Mouse (Mus musculus): ENCODE measurements around the gene Atg4d. TPM values are rescaled to one million over a fixed set of nuclear protein-coding genes. Genes with fewer than 3 reads are reported as not detected.

Atg4d gene
- total and polyA plus RNA-seq, 2 experiments: 22.3 to 42.2 TPM

GRCm38 (mm10) chr9:21313394-21313793, 48.3 kb downstream of the Atg4d start:
- H3K9ac ChIP-seq (ENCODE audit: low read depth, low read length): no peak overlapping the region
- 10% methylated on average over 11 of the region's 11 CpGs for WGBS

GRCm38 (mm10) chr9:21314367-21315140, 49.5 kb downstream of the Atg4d start:
- TF ChIP-seq POLR2A (IDR thresholded peaks at IDR 0.05; ENCODE audit: extremely low read depth, insufficient read depth, low read length): no peak
- no peak for TF ChIP-seq CTCF (IDR thresholded peaks at IDR 0.05; ENCODE audit: low read depth, low read length)
- H3K9ac ChIP-seq (ENCODE audit: low read depth, low read length): no peak overlapping the region
- no peak overlapping the region for H3K4me3 ChIP-seq (ENCODE audit: insufficient read depth, low read depth, low read length)
- DNase-seq (ENCODE audit: extremely low read depth, low read depth, low spot score): no peak
- no peaks in the 10 kb centered on the region for H3K4me1 ChIP-seq (ENCODE audit: control insufficient read depth, insufficient read depth, low read length)
- 95% methylated on average over 9 of the region's 9 CpGs for WGBS
- H3K27me3 ChIP-seq (ENCODE audit: control insufficient read depth, insufficient read depth, low read length): peaks cover 6% of the 10 kb centered on the region
- H3K27ac ChIP-seq (replicated peaks; ENCODE audit: insufficient read depth, low read depth, low read length): no peak overlapping the region
- H3K36me3 ChIP-seq (ENCODE audit: control insufficient read depth, insufficient read depth, low read length): no peaks in the 10 kb centered on the region
- H3K79me2 ChIP-seq (ENCODE audit: control insufficient read depth, insufficient read depth, low read length): no peaks in the 10 kb centered on the region

More at GRCm38 (mm10) chr9:21313394-21313793, 48.3 kb downstream of the Atg4d start:
- H3K4me1 ChIP-seq (ENCODE audit: control insufficient read depth, insufficient read depth, low read length): no peaks in the 10 kb centered on the region
- DNase-seq (ENCODE audit: extremely low read depth, low read depth, low spot score): peak; percentile 56
- peaks cover 6% of the 10 kb centered on the region for H3K27me3 ChIP-seq (ENCODE audit: control insufficient read depth, insufficient read depth, low read length)
- TF ChIP-seq CTCF (IDR thresholded peaks at IDR 0.05; ENCODE audit: low read depth, low read length) (peak; percentile 95), POLR2A (IDR thresholded peaks at IDR 0.05; ENCODE audit: extremely low read depth, insufficient read depth, low read length) (no peak)
- H3K36me3 ChIP-seq (ENCODE audit: control insufficient read depth, insufficient read depth, low read length): no peaks in the 10 kb centered on the region
- H3K79me2 ChIP-seq (ENCODE audit: control insufficient read depth, insufficient read depth, low read length): no peaks in the 10 kb centered on the region
- H3K27ac ChIP-seq (replicated peaks; ENCODE audit: insufficient read depth, low read depth, low read length): no peak overlapping the region
- H3K4me3 ChIP-seq (ENCODE audit: insufficient read depth, low read depth, low read length): no peak overlapping the region

- no peak overlapping the region for H3K4me3 ChIP-seq (ENCODE audit: insufficient read depth, low read depth, low read length)
- DNase-seq (ENCODE audit: extremely low read depth, low read depth, low spot score): no peak
- peaks cover 6% of the 10 kb centered on the region for H3K27me3 ChIP-seq (ENCODE audit: control insufficient read depth, insufficient read depth, low read length)
- H3K79me2 ChIP-seq (ENCODE audit: control insufficient read depth, insufficient read depth, low read length): no peaks in the 10 kb centered on the region
- TF ChIP-seq CTCF (IDR thresholded peaks at IDR 0.05; ENCODE audit: low read depth, low read length) (no peak), POLR2A (IDR thresholded peaks at IDR 0.05; ENCODE audit: extremely low read depth, insufficient read depth, low read length) (no peak)
- WGBS: 71% methylated on average over 5 of the region's 5 CpGs
- no peak overlapping the region for H3K27ac ChIP-seq (replicated peaks; ENCODE audit: insufficient read depth, low read depth, low read length)
- no peaks in the 10 kb centered on the region for H3K36me3 ChIP-seq (ENCODE audit: control insufficient read depth, insufficient read depth, low read length)
- peaks cover 2% of the 10 kb centered on the region; the same call in 1 of the 2 replicates for H3K4me1 ChIP-seq (ENCODE audit: control insufficient read depth, insufficient read depth, low read length)
- H3K9ac ChIP-seq (ENCODE audit: low read depth, low read length): no peak overlapping the region
Observed at GRCm38 (mm10) chr9:21315421-21315820, 50.3 kb downstream of the Atg4d start.

- Histone ChIP-seq H3K36me3 (ENCODE audit: control insufficient read depth, insufficient read depth, low read length) (no peaks in the 10 kb centered on the region), H3K9ac (ENCODE audit: low read depth, low read length) (no peak overlapping the region), H3K79me2 (ENCODE audit: control insufficient read depth, insufficient read depth, low read length) (no peaks in the 10 kb centered on the region), H3K27ac (replicated peaks; ENCODE audit: insufficient read depth, low read depth, low read length) (no peak overlapping the region), H3K4me1 (ENCODE audit: control insufficient read depth, insufficient read depth, low read length) (peaks cover 2% of the 10 kb centered on the region; the same call in 1 of the 2 replicates), H3K27me3 (ENCODE audit: control insufficient read depth, insufficient read depth, low read length) (peaks cover 6% of the 10 kb centered on the region), H3K4me3 (ENCODE audit: insufficient read depth, low read depth, low read length) (no peak overlapping the region)
- DNase-seq (ENCODE audit: extremely low read depth, low read depth, low spot score): no peak
- WGBS: 77% methylated on average over 7 of the region's 7 CpGs
- TF ChIP-seq CTCF (IDR thresholded peaks at IDR 0.05; ENCODE audit: low read depth, low read length): no peak
- no peak for TF ChIP-seq POLR2A (IDR thresholded peaks at IDR 0.05; ENCODE audit: extremely low read depth, insufficient read depth, low read length)
Observed at GRCm38 (mm10) chr9:21316696-21317095, 51.6 kb downstream of the Atg4d start.

- H3K27me3 ChIP-seq (ENCODE audit: control insufficient read depth, insufficient read depth, low read length): no peaks in the 10 kb centered on the region
- DNase-seq (ENCODE audit: extremely low read depth, low read depth, low spot score): no peak
- H3K9ac ChIP-seq (ENCODE audit: low read depth, low read length): no peak overlapping the region
- no peak overlapping the region for H3K27ac ChIP-seq (replicated peaks; ENCODE audit: insufficient read depth, low read depth, low read length)
- WGBS: 92% methylated on average over 6 of the region's 6 CpGs
- peaks cover 2% of the 10 kb centered on the region for H3K4me1 ChIP-seq (ENCODE audit: control insufficient read depth, insufficient read depth, low read length)
- no peak overlapping the region for H3K4me3 ChIP-seq (ENCODE audit: insufficient read depth, low read depth, low read length)
- TF ChIP-seq POLR2A (IDR thresholded peaks at IDR 0.05; ENCODE audit: extremely low read depth, insufficient read depth, low read length): no peak
- H3K79me2 ChIP-seq (ENCODE audit: control insufficient read depth, insufficient read depth, low read length): no peaks in the 10 kb centered on the region
- H3K36me3 ChIP-seq (ENCODE audit: control insufficient read depth, insufficient read depth, low read length): no peaks in the 10 kb centered on the region
Observed at GRCm38 (mm10) chr9:21318792-21319191, 53.7 kb downstream of the Atg4d start.

GRCm38 (mm10) chr9:21319503-21319902, 54.4 kb downstream of the Atg4d start:
- Histone ChIP-seq H3K36me3 (ENCODE audit: control insufficient read depth, insufficient read depth, low read length) (no peaks in the 10 kb centered on the region), H3K27me3 (ENCODE audit: control insufficient read depth, insufficient read depth, low read length) (no peaks in the 10 kb centered on the region), H3K79me2 (ENCODE audit: control insufficient read depth, insufficient read depth, low read length) (no peaks in the 10 kb centered on the region), H3K4me1 (ENCODE audit: control insufficient read depth, insufficient read depth, low read length) (peaks cover 2% of the 10 kb centered on the region), H3K9ac (ENCODE audit: low read depth, low read length) (no peak overlapping the region), H3K4me3 (ENCODE audit: insufficient read depth, low read depth, low read length) (no peak overlapping the region), H3K27ac (replicated peaks; ENCODE audit: insufficient read depth, low read depth, low read length) (no peak overlapping the region)
- no peak for TF ChIP-seq POLR2A (IDR thresholded peaks at IDR 0.05; ENCODE audit: extremely low read depth, insufficient read depth, low read length)
- no peak for TF ChIP-seq CTCF (IDR thresholded peaks at IDR 0.05; ENCODE audit: low read depth, low read length)
- WGBS: 100% methylated on average over 4 of the region's 4 CpGs
- DNase-seq (ENCODE audit: extremely low read depth, low read depth, low spot score): no peak
